Mouse (Mus musculus) cortical plate, adult 2 months (tissue): Measurements from ENCODE around the gene H2afv.

Experiments
- CTCF ChIP-seq: fragments of 200-500 bp; IDR thresholded peaks from 2 replicates; pipeline ENCODE4 v1.5.1; 2011; ENCODE audit warnings: mild to moderate bottlenecking, control low read depth, low read length; ENCODE audit not compliant: insufficient read depth; ENCODE audit errors: extremely low read depth
- POLR2A ChIP-seq: fragments of 200-500 bp; IDR thresholded peaks from 2 replicates; pipeline ENCODE4 v1.6.1; 2011; ENCODE audit warnings: mild to moderate bottlenecking, low read length, control low read depth; ENCODE audit not compliant: insufficient read depth; ENCODE audit errors: extremely low read depth

DNA sequence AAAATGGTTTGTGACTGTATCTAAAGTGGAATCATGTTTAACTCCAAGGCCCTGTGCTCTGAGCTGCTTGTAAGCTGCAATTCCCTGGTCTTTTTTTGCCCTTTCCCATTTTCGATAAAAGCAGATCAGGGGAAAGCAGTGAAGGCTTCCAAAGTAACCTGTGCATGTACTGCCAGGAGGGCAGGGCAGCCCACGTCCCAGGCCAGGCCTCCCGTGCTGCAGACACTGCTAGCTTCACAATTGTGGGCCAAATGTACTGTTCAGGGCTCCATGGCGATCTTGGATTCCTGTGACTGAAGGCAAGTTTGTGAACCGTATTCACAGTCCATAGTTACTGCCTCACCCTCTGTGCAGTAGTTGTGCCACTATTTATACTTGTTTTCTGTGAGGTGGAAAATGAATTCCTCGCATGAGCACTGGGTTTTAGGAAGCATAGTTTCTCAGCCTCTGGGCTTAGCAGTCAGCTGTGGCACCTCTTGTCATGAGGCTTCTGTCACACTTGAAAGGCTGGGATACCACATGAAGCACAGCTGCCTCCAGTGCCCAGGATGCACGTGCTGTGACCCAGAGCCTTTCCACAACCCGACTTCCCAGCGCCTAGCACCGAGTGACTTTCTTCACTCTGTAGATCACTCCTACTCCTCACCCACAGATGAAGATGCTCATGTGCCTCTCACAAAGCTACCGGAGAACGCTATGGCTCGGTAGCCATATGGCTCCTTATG is 36.6 kb upstream of the H2afv start:
- TF ChIP-seq CTCF (no peak), POLR2A (no peak)
